Comparison of ENCODE assay signal across 10 mouse cellular contexts in genomic region chr15:98891198-98891742, GRCm38 (mm10). TPM values are rescaled to one million over a fixed set of nuclear protein-coding genes. Genes with fewer than 3 reads are reported as not detected.
DNase-seq lines count a peak whose midpoint lies in the region; ATAC-seq lines count a peak whose summit lies in the region.
"Had no signal": no experiment of that assay in that cellular context is flagged by ENCODE, and none has a peak within 500 bp of the region (broad histone marks: within the 10 kb centered on the region; RNA-seq: fewer than 3 reads in every experiment).

No protein-coding gene starts in this region.

- no peak for ATAC-seq in forebrain, embryonic 14.5 days
- no peak for ATAC-seq in lung, embryonic 16.5 days (ENCODE audit: low read depth)
- no peak for ATAC-seq in forebrain, embryonic 11.5 days (replicated peaks; ENCODE audit: low FRiP score)
- no peak for ATAC-seq in liver, embryonic 15.5 days (ENCODE audit: insufficient read depth)

- no peaks in the 10 kb centered on the region for H3K9me3 ChIP-seq in forebrain, embryonic 10.5 days
- H3K9me3 ChIP-seq in forebrain, embryonic 14.5 days (replicated peaks; ENCODE audit: control insufficient read depth, low read length) = no peaks in the 10 kb centered on the region
- H3K9me3 ChIP-seq in lung, embryonic 16.5 days (ENCODE audit: control insufficient read depth, low read length) = no peaks in the 10 kb centered on the region
- no peaks in the 10 kb centered on the region for H3K9me3 ChIP-seq in forebrain, embryonic 11.5 days (ENCODE audit: control insufficient read depth, low read length)
- no peaks in the 10 kb centered on the region for H3K9me3 ChIP-seq in liver, embryonic 15.5 days (replicated peaks)
- H3K9me3 ChIP-seq: megakaryocyte, embryonic 14.5 days had no signal

- peaks cover 42% of the 10 kb centered on the region for H3K4me1 ChIP-seq in forebrain, embryonic 10.5 days
- H3K4me1 ChIP-seq in forebrain, embryonic 14.5 days (ENCODE audit: control insufficient read depth, insufficient read depth, low read length) = peaks cover 15% of the 10 kb centered on the region; the same call in 1 of the 2 replicates
- H3K4me1 ChIP-seq in lung, embryonic 16.5 days (replicated peaks; ENCODE audit: control insufficient read depth, insufficient read depth, low read length) = peaks cover 26% of the 10 kb centered on the region
- peaks cover 22% of the 10 kb centered on the region for H3K4me1 ChIP-seq in forebrain, embryonic 11.5 days (replicated peaks; ENCODE audit: control insufficient read depth, insufficient read depth, low read length)
- H3K4me1 ChIP-seq in liver, embryonic 15.5 days (replicated peaks) = peaks cover 48% of the 10 kb centered on the region

- H3K9ac ChIP-seq in forebrain, embryonic 14.5 days (ENCODE audit: low read length) = no peak overlapping the region
- H3K9ac ChIP-seq in lung, embryonic 16.5 days (ENCODE audit: low read length) = no peak overlapping the region
- no peak overlapping the region for H3K9ac ChIP-seq in forebrain, embryonic 11.5 days (ENCODE audit: low read length)
- H3K9ac ChIP-seq in liver, embryonic 15.5 days = no peak overlapping the region

- peaks cover 75% of the 10 kb centered on the region for H3K27me3 ChIP-seq in forebrain, embryonic 10.5 days (ENCODE audit: poor library complexity, severe bottlenecking)
- H3K27me3 ChIP-seq in forebrain, embryonic 14.5 days (replicated peaks; ENCODE audit: control insufficient read depth, insufficient read depth, low read length) = peaks cover 45% of the 10 kb centered on the region
- peaks cover 33% of the 10 kb centered on the region for H3K27me3 ChIP-seq in lung, embryonic 16.5 days (ENCODE audit: control insufficient read depth, insufficient read depth, low read depth, low read length)
- H3K27me3 ChIP-seq in forebrain, embryonic 11.5 days (ENCODE audit: control insufficient read depth, insufficient read depth, low read length) = peaks cover 53% of the 10 kb centered on the region
- peaks cover 69% of the 10 kb centered on the region for H3K27me3 ChIP-seq in liver, embryonic 15.5 days

- WGBS in forebrain, embryonic 10.5 days = 11% methylated on average over 19 of the region's 19 CpGs
- WGBS in forebrain, embryonic 14.5 days = 11% methylated on average over 19 of the region's 19 CpGs
- WGBS in lung, embryonic 16.5 days = 11% methylated on average over 19 of the region's 19 CpGs
- WGBS in forebrain, embryonic 11.5 days = 12% methylated on average over 19 of the region's 19 CpGs
- WGBS in liver, embryonic 15.5 days (ENCODE audit: insufficient replicate concordance) = 20% methylated on average over 19 of the region's 19 CpGs

- DNase-seq in forebrain, embryonic 10.5 days (ENCODE audit: extremely low spot score, low spot score) = no peak
- DNase-seq in forebrain, embryonic 14.5 days (ENCODE audit: low spot score) = no peak
- no peak for DNase-seq in lung, adult 18-20 months
- DNase-seq in forebrain, embryonic 11.5 days (ENCODE audit: low spot score) = no peak
- DNase-seq in frontal cortex, postnatal 14 days (ENCODE audit: low spot score in 2 of 2) = no peak
- DNase-seq in right cerebral cortex, postnatal 4 days = no peak
- DNase-seq: cerebellum, adult 8-10 months had no signal

- H3K36me3 ChIP-seq in forebrain, embryonic 10.5 days (replicated peaks) = no peaks in the 10 kb centered on the region
- H3K36me3 ChIP-seq in forebrain, embryonic 14.5 days (ENCODE audit: control insufficient read depth, insufficient read depth, low read length) = no peaks in the 10 kb centered on the region
- H3K36me3 ChIP-seq in lung, embryonic 16.5 days (ENCODE audit: control insufficient read depth, insufficient read depth, low read length) = no peaks in the 10 kb centered on the region
- no peaks in the 10 kb centered on the region for H3K36me3 ChIP-seq in forebrain, embryonic 11.5 days (ENCODE audit: control insufficient read depth, insufficient read depth, low read length)
- H3K36me3 ChIP-seq in liver, embryonic 15.5 days (replicated peaks) = no peaks in the 10 kb centered on the region

- no peak overlapping the region; the same call in 1 of the 2 replicates for H3K27ac ChIP-seq in forebrain, embryonic 10.5 days
- no peak overlapping the region for H3K27ac ChIP-seq in forebrain, embryonic 14.5 days (ENCODE audit: low read depth, low read length)
- no peak overlapping the region for H3K27ac ChIP-seq in lung, embryonic 16.5 days (ENCODE audit: low read length)
- no peak overlapping the region for H3K27ac ChIP-seq in forebrain, embryonic 11.5 days (ENCODE audit: low read depth, low read length)
- H3K27ac ChIP-seq in liver, embryonic 15.5 days (replicated peaks) = no peak overlapping the region

- H3K4me2 ChIP-seq in forebrain, embryonic 14.5 days (ENCODE audit: low read length) = no peak overlapping the region
- peak overlapping the region; percentile 51 for H3K4me2 ChIP-seq in lung, embryonic 16.5 days (ENCODE audit: low read depth, low read length)
- no peak overlapping the region for H3K4me2 ChIP-seq in forebrain, embryonic 11.5 days (ENCODE audit: low read depth, low read length, severe bottlenecking)
- H3K4me2 ChIP-seq in liver, embryonic 15.5 days = peak overlapping the region; percentile 42

- H3K4me3 ChIP-seq in forebrain, embryonic 10.5 days = peak overlapping the region; percentile 29; the same call in 1 of the 2 replicates
- H3K4me3 ChIP-seq in forebrain, embryonic 14.5 days (ENCODE audit: low read depth, low read length) = no peak overlapping the region
- H3K4me3 ChIP-seq in lung, embryonic 16.5 days (ENCODE audit: low read length) = peak overlapping the region; percentile 24
- 0 out of 2 replicates have a peak overlapping the region, but pooled peaks have one; percentile 1 for H3K4me3 ChIP-seq in forebrain, embryonic 11.5 days (ENCODE audit: low read depth, low read length)
- H3K4me3 ChIP-seq in liver, embryonic 15.5 days (replicated peaks) = no peak overlapping the region
- H3K4me3 ChIP-seq: megakaryocyte, embryonic 14.5 days had no signal

RNA-seq across cellular contexts. Expression of gene Rhebl1, which starts 3.1 kb away (rescaled TPM):
- polyA plus RNA-seq in forebrain, embryonic 10.5 days (2016; fragmentation: Nextera tagmentation; extraction: Ambion mirVana) = 22.2 and 25.9 TPM in 2 replicates
- 30.3 and 33.5 TPM in 2 replicates for polyA plus RNA-seq in forebrain, embryonic 14.5 days (2014; fragmentation: Nextera tagmentation; extraction: Ambion mirVana)
- 9.4 and 12.1 TPM in 2 replicates for polyA plus RNA-seq in lung, embryonic 16.5 days (2015; fragmentation: Nextera tagmentation; extraction: Ambion mirVana)
- 12.5 and 14.1 TPM in 2 replicates for polyA plus RNA-seq in forebrain, embryonic 11.5 days (2014; fragmentation: Nextera tagmentation; extraction: Ambion mirVana)
- 2.9 and 3.0 TPM in 2 replicates for polyA plus RNA-seq in liver, embryonic 15.5 days (2015; fragmentation: Nextera tagmentation; extraction: Ambion mirVana)

RNA-seq across cellular contexts. Expression of gene Dhh, which starts 7.1 kb away (rescaled TPM):
- 0.24 and 0.48 TPM in 2 replicates for polyA plus RNA-seq in forebrain, embryonic 10.5 days (2016; fragmentation: Nextera tagmentation; extraction: Ambion mirVana)
- 0.18 and 0.36 TPM in 2 replicates for polyA plus RNA-seq in forebrain, embryonic 14.5 days (2014; fragmentation: Nextera tagmentation; extraction: Ambion mirVana)
- 1.4 and 2.4 TPM in 2 replicates for polyA plus RNA-seq in lung, embryonic 16.5 days (2015; fragmentation: Nextera tagmentation; extraction: Ambion mirVana)
- 0.28 and 0.29 TPM in 2 replicates for polyA plus RNA-seq in forebrain, embryonic 11.5 days (2014; fragmentation: Nextera tagmentation; extraction: Ambion mirVana)
- 0.08 and 0.12 TPM in 2 replicates for polyA plus RNA-seq in liver, embryonic 15.5 days (2015; fragmentation: Nextera tagmentation; extraction: Ambion mirVana)

RNA-seq across cellular contexts. Expression of gene Kmt2d, which starts 20.3 kb away (rescaled TPM):
- 10.8 and 11.8 TPM in 2 replicates for polyA plus RNA-seq in forebrain, embryonic 10.5 days (2016; fragmentation: Nextera tagmentation; extraction: Ambion mirVana)
- polyA plus RNA-seq in forebrain, embryonic 14.5 days (2014; fragmentation: Nextera tagmentation; extraction: Ambion mirVana) = 8.0 and 12.2 TPM in 2 replicates
- 11.9 and 12.7 TPM in 2 replicates for polyA plus RNA-seq in lung, embryonic 16.5 days (2015; fragmentation: Nextera tagmentation; extraction: Ambion mirVana)
- 20.1 and 20.6 TPM in 2 replicates for polyA plus RNA-seq in forebrain, embryonic 11.5 days (2014; fragmentation: Nextera tagmentation; extraction: Ambion mirVana)
- 3.7 and 4.2 TPM in 2 replicates for polyA plus RNA-seq in liver, embryonic 15.5 days (2015; fragmentation: Nextera tagmentation; extraction: Ambion mirVana)

RNA-seq across cellular contexts. Expression of gene Lmbr1l, which starts 26.8 kb away (rescaled TPM):
- 23.9 and 25.3 TPM in 2 replicates for polyA plus RNA-seq in forebrain, embryonic 10.5 days (2016; fragmentation: Nextera tagmentation; extraction: Ambion mirVana)
- polyA plus RNA-seq in forebrain, embryonic 14.5 days (2014; fragmentation: Nextera tagmentation; extraction: Ambion mirVana) = 10.9 TPM in 2 replicates
- polyA plus RNA-seq in lung, embryonic 16.5 days (2015; fragmentation: Nextera tagmentation; extraction: Ambion mirVana) = 15.7 and 17.3 TPM in 2 replicates
- polyA plus RNA-seq in forebrain, embryonic 11.5 days (2014; fragmentation: Nextera tagmentation; extraction: Ambion mirVana) = 8.7 and 9.4 TPM in 2 replicates
- polyA plus RNA-seq in liver, embryonic 15.5 days (2015; fragmentation: Nextera tagmentation; extraction: Ambion mirVana) = 4.7 and 4.8 TPM in 2 replicates

RNA-seq across cellular contexts. Expression of gene Tuba1b, which starts 43.1 kb away (rescaled TPM):
- 2,760 and 2,766 TPM in 2 replicates for polyA plus RNA-seq in forebrain, embryonic 10.5 days (2016; fragmentation: Nextera tagmentation; extraction: Ambion mirVana)
- polyA plus RNA-seq in forebrain, embryonic 14.5 days (2014; fragmentation: Nextera tagmentation; extraction: Ambion mirVana) = 1,499 and 1,719 TPM in 2 replicates
- polyA plus RNA-seq in lung, embryonic 16.5 days (2015; fragmentation: Nextera tagmentation; extraction: Ambion mirVana) = 1,812 and 1,892 TPM in 2 replicates
- polyA plus RNA-seq in forebrain, embryonic 11.5 days (2014; fragmentation: Nextera tagmentation; extraction: Ambion mirVana) = 2,366 and 2,605 TPM in 2 replicates
- polyA plus RNA-seq in liver, embryonic 15.5 days (2015; fragmentation: Nextera tagmentation; extraction: Ambion mirVana) = 1,053 and 1,106 TPM in 2 replicates

Comparison
In these comparisons a context has a peak if more than half of its experiments do, and no peak if none do; other contexts are left out.
1. H3K4me3 ChIP-seq: peak in forebrain, embryonic 10.5 days (single experiment), lung, embryonic 16.5 days (single experiment) and forebrain, embryonic 11.5 days (single experiment); none in forebrain, embryonic 14.5 days (single experiment) and liver, embryonic 15.5 days (single experiment).
2. H3K4me2 ChIP-seq: peak in lung, embryonic 16.5 days (single experiment) and liver, embryonic 15.5 days (single experiment); none in forebrain, embryonic 14.5 days (single experiment) and forebrain, embryonic 11.5 days (single experiment).